Mouse (Mus musculus) urinary bladder, postnatal 14 days (tissue): ENCODE results near the gene Ctdnep1.
"Not testable (repeated sequence)": the region's sequence is repeated elsewhere in the genome, so short reads cannot be mapped to it uniquely, and the experiment has no call there.

ENCODE experiments used
- DNase-seq: peaks from one replicate; pipeline ENCODE4 v3.0.0; 2021; ENCODE audit warnings: low spot score

Ctdnep1 gene

DNA sequence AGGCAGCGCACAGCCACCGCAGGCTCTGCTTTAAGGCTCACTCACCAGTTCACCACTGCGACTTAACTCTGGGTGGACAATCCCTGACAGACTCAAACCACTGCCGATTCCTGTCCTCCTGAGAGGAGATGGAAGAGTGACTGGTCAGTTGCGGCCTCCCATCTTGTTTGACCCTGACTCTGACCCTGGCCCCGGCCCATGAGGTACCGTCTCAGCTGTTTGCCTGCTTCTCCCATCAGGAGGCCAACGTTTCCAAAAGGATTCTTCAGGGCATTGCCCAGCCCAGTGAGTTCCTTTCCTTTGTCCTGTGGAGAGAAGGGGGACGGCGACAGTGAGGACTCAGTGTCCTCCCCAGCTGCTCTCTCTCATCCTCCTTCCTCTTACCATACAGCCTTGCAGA is 30.0 kb downstream of the Ctdnep1 start:
- no peak for DNase-seq

DNA sequence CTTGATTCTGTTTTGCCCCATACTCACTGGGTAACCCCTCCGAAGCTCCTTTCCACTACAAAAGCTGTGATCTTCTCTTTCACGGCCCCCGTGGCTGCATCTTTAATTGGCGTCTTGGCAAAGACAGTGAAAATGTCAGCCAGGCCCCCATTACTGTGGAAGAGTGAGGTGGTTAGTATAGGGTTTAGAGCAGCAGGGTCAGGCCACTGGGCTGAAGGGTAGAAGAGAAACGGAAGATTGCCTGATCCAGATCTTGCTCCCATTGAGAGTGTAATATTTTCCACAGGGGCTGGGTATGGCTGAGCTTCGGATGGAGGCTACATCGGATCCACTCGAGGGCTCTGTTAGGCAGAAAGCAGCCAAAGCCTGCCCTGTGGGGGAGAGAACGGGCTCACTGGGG is 32.0 kb downstream of the Ctdnep1 start:
- no peak for DNase-seq

DNA sequence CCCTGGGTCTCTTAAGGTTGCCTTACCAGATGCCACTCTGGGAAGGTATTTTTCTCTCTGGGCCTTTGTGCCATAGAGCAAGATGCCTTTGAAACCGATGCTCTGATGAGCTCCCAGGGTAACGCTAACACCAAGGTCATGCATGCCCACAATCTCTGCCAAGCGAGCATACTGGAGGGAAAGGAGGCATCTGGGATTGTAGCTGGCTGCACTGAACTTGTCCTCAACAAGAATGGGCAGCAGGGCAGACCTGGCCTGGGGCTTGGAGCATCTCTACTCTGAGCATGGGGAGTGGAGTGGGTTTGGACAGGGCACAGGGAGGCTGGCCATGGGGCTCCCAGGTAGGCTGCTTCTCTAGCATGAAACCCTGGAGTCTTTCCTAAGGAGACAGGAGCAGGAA is 32.5 kb downstream of the Ctdnep1 start:
- no peak for DNase-seq

DNA sequence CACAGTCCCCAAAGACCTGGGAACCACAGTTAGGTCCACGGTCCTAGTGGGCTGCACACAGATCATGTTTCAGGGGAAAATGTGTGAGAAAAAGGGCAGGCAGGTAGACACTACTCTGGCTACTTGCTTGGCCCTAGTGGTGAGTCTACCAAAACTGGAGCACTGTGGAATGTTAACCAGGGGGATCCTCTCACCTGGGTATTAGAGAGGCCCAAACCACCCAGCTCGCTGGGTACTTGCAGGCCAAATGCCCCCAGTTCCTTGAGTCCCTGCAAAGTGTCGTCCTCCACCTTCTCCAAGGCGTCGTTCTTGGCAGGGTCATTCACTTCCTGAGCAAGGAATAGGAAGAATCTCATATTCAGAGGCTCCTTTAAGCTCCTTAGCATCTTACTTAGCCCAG is 33.1 kb downstream of the Ctdnep1 start:
- DNase-seq: no peak

DNA sequence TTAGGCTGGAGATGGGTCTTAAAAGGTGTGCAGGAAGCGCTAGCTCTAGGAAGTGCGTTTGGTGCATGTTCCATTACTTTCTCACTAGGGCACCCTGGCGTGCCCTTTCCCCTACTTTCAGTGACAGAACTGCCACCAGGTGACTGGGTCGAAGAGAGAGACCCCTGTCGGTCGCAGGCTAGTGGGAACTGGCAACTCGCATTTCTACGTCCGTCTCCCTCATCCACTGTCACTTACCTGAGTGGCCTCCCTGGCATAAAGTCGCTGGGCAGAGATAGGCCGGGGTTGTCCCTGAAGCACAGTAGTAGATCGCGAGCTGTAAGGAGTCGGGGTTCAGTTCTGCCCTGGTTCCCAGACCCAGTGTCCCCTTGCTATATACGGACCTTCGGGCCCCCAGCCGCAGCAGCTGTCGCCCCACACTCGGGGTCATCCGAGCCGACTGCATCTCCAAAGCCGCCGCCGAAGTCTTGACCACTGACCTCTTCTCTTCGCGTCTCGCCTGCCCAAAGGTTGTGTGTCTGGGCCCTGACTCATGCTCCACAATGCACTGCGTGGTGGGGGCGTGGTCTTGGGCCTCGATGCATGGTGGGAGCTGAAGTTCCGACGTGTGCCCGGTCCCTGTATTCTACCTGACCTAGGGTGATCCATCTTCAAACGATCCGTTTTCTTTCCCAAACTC is 34.1 kb downstream of the Ctdnep1 start, which contains the start of gene Acadvl:
Gene Acadvl (minus strand): TSS at position 532 of the 679 bp plus-strand sequence.
- peak; percentile 91 for DNase-seq

DNA sequence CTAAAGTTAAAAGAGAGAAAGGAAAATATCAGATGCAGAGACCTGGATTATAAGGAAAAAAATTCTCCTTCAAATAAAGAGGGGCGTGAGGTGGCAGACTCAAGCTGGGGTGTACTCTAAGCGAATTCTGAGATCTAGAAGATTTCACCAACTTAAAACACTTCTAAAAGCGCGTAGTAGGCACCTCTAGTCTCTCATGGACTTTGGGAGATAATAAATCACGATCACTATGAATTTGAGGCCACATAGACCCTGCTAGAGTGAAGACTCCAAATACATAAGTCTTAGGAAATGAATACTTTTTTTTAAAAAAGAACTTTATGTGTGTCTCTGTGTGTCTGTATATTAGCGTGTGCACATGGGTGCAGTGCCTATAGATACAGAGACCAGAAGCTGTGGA is 34.7 kb downstream of the Ctdnep1 start:
- DNase-seq: no peak

DNA sequence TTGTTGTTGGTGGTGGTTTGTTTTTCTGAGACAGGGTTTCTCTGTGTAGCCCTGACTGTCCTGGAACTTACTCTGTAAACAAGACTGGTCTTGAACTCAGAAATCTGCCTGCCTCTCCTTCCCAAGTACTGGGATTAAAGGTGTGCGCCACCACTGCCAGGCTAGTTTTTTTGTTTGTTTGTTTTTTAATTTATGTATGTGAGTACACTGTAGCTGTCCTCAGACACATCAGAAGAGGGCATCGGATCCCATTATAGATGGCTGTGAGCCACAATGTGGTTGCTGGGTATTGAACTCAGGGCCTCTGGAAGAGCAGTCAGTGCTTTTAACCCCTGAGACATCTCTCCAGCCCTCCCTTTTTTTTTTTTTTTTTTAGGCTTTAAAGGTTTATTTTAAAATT is 35.2 kb downstream of the Ctdnep1 start:
- DNase-seq: not testable (repeated sequence)

DNA sequence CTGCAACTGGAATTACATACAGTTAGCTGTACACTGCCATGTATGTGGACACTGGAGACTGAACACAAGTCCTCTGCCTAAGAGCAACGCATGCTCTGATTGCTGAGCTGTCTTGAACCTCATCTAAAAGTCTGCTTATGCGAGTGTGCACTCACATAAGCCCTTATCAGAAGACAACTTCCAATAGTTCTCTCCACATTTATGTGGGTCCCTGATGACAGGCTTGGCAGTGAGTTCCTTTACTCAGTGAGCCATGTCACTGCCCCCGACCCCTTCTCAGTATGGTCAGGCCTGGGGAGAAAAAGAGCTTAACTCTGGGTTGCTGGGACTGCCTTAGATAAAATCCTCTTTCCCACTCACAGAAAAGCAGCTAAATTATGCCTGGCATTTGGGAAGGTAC is 35.7 kb downstream of the Ctdnep1 start, which contains the start of gene Dlg4:
Gene Dlg4 (plus strand): TSS at position 274 of the 400 bp plus-strand sequence.
- DNase-seq: no peak

DNA sequence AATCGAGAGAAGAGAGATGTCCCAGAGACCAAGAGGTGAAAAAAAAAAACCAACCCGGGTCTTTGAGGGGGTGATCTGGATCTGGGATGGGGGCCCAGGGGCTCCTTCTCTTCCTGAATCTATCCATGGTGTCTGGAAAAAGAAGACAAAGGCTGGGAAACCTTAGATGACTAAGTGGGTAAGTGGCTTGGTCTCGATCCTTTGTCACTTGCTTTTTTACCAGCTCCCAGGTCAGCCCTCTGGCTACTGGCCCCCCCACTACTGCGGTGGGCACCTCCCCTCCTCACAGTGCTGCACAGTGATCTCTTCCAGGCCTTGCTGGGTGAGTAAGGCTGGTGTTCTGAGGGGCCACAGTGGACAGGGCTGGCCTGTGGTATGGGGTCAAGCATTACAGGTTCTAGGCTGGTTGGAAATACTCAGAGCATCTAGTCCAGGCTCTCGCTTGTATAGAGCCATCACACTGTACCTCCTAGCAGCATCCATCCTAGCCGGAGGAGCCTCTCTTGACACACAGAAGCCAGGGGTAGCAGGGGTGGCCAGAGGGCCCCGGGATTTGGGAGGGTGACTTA is 36.3 kb downstream of the Ctdnep1 start:
- DNase-seq: no peak

DNA sequence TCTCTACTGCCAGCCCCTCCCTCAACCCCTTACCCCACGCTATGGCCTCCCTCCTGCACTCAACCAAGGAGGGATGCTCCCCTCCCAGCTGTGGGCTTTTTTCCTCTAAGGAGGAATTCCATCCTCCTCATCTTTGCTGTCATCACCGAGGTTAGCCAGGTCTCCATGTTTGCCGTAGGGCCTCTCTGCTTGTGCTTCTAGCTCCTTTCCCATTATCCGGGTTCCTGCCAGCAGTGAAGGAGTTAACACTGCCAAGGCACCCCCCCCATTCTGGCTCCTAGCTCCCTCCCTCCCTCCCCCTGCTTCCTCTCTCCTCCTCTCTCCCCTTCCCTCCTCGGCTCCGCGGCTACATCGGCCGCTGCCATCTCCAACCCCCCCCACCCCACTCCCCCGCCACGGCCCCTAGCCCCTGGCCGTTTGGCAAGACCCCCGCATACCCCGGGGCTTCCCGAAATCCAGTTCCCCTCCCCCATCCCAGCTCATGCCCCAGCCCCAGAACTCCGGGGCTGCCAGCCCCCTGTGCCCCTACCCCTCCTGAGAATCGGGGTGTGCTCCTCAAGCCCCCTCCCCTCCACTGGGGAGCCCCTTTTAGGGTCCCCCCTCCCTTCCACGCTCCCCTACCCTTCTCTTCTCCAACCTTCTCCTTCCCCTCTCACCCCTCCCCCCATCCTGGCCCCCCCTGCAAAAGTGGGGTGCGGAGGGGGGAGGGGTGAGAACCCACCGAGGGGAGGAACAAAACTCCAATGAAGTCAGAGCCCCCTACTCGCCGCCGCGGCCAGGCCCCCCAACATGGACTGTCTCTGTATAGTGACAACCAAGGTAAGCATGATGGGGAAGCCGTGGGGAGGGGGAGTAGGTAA is 37.4 kb downstream of the Ctdnep1 start:
- peak; percentile 48 for DNase-seq

DNA sequence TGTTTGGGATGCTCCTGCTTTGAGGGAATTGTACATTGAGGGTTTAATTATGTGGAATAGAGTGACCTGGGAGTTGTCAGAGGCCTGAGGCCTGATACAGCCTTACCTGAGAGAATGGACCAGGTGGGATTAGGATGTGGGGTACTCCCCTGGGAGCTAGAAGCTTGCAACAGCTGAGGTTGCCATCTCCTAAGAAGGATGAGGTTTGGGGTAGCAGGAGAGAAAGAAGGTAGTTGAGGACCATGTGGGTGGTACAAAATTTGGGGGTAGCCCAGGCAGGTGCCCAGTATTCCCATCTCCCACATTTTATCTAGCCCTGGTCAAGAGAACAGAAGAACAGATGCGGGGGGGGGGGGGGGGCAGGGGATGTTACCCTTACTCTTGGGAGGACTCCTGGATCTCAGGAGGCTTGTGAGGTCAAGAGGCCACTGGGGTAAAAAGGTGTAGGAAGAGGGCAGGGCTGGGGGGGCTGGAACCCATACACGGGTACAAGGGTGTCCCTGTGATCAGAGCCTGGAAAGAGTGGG is 38.6 kb downstream of the Ctdnep1 start:
- no peak for DNase-seq

DNA sequence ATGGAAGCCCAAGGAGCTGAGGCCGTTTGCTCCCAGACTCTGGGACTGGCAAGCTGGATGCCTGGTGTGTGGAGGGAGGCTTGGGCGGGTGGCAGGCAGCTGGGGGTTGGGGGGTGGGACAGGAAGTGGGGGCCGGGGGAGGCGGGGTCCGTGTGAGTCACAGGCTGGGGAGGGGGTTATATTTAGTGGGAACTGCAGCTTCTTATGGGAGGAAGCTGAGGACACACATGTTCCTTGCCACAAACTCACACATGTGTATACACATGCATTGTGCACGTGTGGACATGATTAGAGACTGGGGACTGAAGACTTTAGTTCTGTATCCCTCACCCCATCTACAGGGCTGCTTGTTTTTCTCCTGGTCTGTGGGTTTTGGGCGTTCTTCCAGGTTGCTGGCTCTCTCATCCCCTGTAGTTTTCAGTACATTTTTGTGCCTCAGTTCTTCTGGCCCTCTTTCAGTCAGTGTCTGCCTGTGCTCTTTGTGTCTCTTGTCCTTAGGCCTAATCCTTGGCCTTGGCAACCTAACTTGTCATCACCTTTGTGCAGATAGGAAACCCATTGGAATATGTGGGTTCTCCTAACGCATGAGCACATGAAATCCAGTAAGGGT is 39.2 kb downstream of the Ctdnep1 start:
- no peak for DNase-seq

DNA sequence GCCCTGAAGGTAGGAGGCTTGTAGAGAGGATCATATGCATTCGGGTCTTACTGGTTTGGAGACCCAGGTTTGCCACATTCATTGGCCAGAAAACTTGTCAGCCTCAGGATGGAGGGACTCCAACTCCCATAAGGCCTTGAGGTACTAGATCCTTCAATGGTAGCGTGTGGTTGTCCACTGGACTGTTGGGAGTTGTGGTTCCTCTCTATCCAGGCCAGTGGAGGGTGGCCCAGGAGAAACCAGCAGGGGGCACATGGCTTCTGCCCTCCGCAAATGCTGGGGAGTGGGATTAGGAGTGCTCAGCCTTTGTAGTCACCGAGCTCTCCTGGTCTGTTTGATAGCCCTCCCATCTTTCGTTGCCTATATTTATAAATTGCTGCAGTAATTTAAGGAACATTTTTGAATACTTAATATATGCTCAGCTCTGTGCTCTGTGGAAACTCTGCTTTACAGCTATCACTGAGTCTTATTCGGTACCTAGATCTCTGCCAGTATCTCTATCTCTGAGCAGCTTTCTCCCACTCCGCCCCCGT is 39.8 kb downstream of the Ctdnep1 start:
- peak; percentile 71 for DNase-seq

DNA sequence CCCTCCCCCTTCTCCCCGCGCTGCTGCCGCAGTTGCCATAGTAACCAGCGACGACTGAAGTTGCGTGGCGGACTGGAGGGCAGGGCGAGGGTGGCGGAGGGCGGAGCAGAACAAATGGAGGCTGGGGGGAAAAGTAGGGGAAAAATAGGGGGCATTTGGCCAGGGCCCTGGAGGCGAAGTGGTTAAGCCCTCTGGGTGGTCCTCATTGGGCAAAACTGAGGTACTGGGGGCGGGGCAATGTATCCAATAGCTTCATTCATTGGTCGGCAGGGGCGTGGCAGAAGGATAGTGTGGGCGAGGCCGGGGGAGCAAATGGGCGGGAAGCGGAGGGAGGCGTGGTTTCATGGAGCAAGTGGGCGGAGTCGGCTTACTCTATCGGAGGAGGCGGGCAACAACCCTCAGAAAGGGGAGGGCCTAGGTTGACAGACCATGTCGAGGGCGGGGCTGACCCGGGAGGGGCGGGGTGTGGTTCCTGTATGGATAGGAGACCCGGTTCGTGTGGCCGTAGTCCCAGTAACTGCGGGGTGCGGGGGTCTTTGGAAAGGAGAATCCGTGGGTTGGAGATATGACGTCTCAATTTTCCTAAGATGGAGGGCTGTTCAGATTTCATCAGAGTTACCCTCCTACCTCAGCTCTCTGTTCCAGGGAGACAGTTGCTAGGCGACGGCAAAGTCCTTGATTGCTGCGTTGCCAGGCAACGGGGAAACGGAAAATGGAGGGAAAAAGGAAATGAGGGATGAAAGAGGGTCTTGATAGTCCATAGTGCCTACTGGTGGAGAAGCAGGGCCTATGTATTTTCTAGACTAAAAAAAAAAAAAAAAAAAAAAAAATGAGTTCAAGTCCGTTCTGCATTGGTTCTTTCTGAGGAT is 40.5 kb downstream of the Ctdnep1 start:
- DNase-seq: peak; percentile 98

DNA sequence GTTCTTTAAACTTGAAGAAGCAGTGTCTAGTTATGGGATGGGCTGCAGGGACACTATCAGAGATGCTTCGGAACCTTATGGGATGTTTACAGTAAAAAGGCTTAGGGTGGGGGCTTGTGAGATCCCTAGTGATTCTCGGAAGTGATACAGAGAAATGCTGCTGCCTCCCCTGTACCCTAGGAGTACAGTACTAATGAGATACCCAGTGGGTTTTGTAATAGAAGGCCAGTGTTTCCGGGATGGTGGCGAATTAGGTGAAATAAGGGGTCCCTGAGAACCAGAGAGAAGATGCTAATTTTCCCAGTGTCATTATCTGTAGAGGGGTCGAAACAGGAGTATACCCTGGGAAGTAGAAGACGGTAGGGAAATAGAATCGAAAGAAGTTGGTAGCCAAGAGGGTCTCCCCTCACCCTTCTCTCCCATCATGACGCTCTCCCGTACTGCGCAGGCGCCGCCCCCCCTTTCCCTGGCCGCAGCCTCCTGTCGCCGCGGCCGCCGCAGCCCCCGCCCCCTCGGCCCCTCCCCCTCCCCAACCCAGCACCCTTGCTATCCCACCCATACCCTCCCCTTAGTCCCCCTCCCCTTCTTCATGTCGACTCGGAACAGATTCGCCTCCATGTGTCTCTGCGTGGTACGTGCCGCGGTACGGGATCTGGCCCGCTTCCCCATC is 42.7 kb downstream of the Ctdnep1 start:
- no peak for DNase-seq

DNA sequence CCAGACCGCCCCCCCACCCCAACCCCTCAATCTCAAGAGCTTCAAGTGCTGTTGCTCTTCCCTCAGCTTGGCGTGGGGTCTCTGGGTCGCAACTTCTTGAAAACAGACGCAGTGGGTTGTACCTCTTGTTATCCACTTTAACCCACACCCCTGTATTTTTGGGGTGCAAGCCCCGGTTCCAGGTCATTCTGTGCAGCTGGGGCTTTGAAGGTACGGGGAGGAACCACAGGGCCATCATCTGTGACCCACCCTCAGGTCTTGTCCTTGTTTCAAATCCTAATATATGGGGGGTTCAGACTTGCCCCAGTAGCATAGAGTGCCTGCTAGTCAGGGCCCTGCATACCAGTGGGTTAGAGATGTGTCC is 43.2 kb downstream of the Ctdnep1 start:
- no peak for DNase-seq

DNA sequence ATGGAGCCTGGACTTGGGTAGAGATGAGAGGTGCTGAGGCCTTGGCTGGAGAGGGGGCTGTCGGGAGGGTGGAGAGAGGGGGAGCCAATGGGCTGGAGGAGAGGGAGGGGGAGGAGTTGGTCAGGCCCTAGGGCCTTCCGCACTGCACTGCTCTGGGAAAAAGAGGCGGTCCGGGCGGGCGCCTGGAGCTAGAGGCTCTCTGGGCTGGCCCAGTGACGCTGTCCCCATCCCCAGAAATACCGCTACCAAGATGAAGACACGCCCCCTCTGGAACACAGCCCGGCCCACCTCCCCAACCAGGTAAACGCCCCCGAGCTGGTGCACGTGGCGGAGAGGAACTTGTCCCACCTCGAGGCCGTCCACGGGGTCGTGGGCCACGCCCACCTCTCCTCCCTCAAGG is 45.7 kb downstream of the Ctdnep1 start:
- peak; percentile 61 for DNase-seq

DNA sequence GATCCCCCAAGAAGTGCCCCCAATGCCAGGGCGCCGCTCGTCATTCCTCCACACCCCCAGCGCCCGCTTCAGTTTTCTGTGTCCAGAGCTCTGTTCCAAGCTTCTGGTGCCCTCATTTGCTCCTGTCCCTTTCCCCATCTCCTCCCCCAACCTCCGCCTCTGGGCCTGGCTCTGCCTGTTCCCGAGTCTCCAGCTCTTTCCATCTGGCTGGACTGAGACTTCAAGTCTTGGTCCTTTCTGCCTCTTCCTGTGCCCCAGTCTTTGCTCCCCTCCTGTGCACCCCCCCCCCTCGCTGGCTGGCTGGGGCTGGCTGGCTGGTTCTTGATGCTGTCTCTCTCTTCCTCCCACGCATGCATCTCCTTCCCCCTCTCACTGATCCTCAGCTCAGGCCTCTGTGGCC is 46.4 kb downstream of the Ctdnep1 start:
- no peak for DNase-seq

DNA sequence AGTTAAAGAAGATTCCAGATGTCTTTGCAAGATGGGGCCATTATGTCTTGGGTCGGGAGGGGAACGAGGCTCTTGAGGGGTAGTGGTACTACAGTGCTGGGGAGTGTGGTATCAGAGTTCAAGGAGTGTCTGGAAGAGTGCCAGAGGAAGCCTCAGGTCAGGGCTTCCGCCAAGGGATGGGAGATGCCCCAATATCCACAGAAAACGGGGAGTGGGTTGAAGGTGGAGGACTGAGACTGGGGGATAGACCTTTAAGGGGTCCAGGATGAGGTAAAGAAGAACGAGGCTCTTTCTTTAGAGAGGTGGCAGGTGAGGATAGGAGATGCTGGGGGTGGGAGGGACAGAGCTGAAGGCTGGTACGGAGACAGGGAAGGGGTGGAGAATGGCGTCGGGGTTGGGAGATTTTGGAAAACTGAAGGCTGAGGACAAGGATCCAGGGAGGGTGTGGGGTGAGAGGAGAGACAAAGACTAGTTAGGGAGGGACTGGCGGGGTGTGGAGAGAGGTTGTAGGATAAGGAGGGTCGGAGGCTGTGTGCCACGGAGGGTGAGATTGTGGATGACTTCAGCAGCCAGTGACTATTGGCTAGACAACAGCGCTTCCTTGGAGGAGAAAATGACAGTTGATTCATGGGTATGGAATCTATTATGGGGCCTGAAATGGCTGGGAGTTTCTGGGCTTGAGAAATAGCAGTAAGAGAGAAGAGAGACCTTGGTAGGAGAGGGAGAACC is 47.6 kb downstream of the Ctdnep1 start:
- no peak for DNase-seq
